In genomic region chr6:119521931-119522391, GRCm38 (mm10) we compare ENCODE assay signal across 11 mouse cellular contexts. TPM values are rescaled to one million over a fixed set of nuclear protein-coding genes. Genes with fewer than 3 reads are reported as not detected.
DNase-seq lines count a peak whose midpoint lies in the region; ATAC-seq and TF ChIP-seq lines count a peak whose summit lies in the region.
"Had no signal": no experiment of that assay in that cellular context is flagged by ENCODE, and none has a peak within 500 bp of the region (broad histone marks: within the 10 kb centered on the region; RNA-seq: fewer than 3 reads in every experiment).

No protein-coding gene starts in this region.

- no peak for TF ChIP-seq CTCF in intestine, postnatal 0 days (IDR thresholded peaks at IDR 0.05; ENCODE audit: low read depth)

- H3K4me3 ChIP-seq in hindbrain, embryonic 10.5 days: no peak overlapping the region
- no peak overlapping the region for H3K4me3 ChIP-seq in hindbrain, embryonic 14.5 days (replicated peaks; ENCODE audit: low read length)
- H3K4me3 ChIP-seq in intestine, postnatal 0 days (ENCODE audit: low read depth, low read length): no peak overlapping the region
- H3K4me3 ChIP-seq: heart, embryonic 13.5 days; lung, embryonic 15.5 days; neural tube, embryonic 12.5 days had no signal

- no peaks in the 10 kb centered on the region for H3K27me3 ChIP-seq in hindbrain, embryonic 10.5 days (ENCODE audit: insufficient read depth, poor library complexity, severe bottlenecking)
- no peaks in the 10 kb centered on the region for H3K27me3 ChIP-seq in hindbrain, embryonic 14.5 days (ENCODE audit: control insufficient read depth, insufficient read depth, low read length)
- H3K27me3 ChIP-seq in intestine, postnatal 0 days (replicated peaks; ENCODE audit: control insufficient read depth, insufficient read depth, low read length): no peaks in the 10 kb centered on the region
- H3K27me3 ChIP-seq: heart, embryonic 13.5 days; lung, embryonic 15.5 days; neural tube, embryonic 12.5 days had no signal

- H3K36me3 ChIP-seq in hindbrain, embryonic 10.5 days: no peaks in the 10 kb centered on the region
- H3K36me3 ChIP-seq in hindbrain, embryonic 14.5 days (replicated peaks; ENCODE audit: control insufficient read depth, insufficient read depth): no peaks in the 10 kb centered on the region
- no peaks in the 10 kb centered on the region for H3K36me3 ChIP-seq in intestine, postnatal 0 days (ENCODE audit: control insufficient read depth, insufficient read depth)
- H3K36me3 ChIP-seq: heart, embryonic 13.5 days; lung, embryonic 15.5 days; neural tube, embryonic 12.5 days had no signal

- no peak for ATAC-seq in hindbrain, embryonic 14.5 days (ENCODE audit: low FRiP score)
- ATAC-seq in CD4-positive, CD25-positive, alpha-beta regulatory T cell, adult 4 months: peak; percentile 77
- ATAC-seq in intestine, postnatal 0 days: no peak

- H3K9ac ChIP-seq in hindbrain, embryonic 14.5 days: no peak overlapping the region
- H3K9ac ChIP-seq in intestine, postnatal 0 days (ENCODE audit: low read depth, low read length): no peak overlapping the region
- H3K9ac ChIP-seq: heart, embryonic 13.5 days; lung, embryonic 15.5 days; neural tube, embryonic 12.5 days had no signal

- no peaks in the 10 kb centered on the region for H3K9me3 ChIP-seq in hindbrain, embryonic 10.5 days
- peaks cover 10% of the 10 kb centered on the region; the same call in 1 of the 2 replicates for H3K9me3 ChIP-seq in hindbrain, embryonic 14.5 days (ENCODE audit: control insufficient read depth, low read length)
- no peaks in the 10 kb centered on the region; the same call in 1 of the 2 replicates for H3K9me3 ChIP-seq in intestine, postnatal 0 days (ENCODE audit: control insufficient read depth)
- H3K9me3 ChIP-seq: heart, embryonic 13.5 days; lung, embryonic 15.5 days; neural tube, embryonic 12.5 days had no signal

- peak overlapping the region; percentile 62 for H3K27ac ChIP-seq in hindbrain, embryonic 10.5 days
- no peak overlapping the region for H3K27ac ChIP-seq in hindbrain, embryonic 14.5 days
- H3K27ac ChIP-seq in intestine, postnatal 0 days (ENCODE audit: low read depth, low read length): no peak overlapping the region
- H3K27ac ChIP-seq: heart, embryonic 13.5 days; lung, embryonic 15.5 days; neural tube, embryonic 12.5 days had no signal

- no peak overlapping the region for H3K4me2 ChIP-seq in hindbrain, embryonic 14.5 days (replicated peaks)
- no peak overlapping the region for H3K4me2 ChIP-seq in intestine, postnatal 0 days (replicated peaks; ENCODE audit: low read depth)
- H3K4me2 ChIP-seq: heart, embryonic 13.5 days; lung, embryonic 15.5 days; neural tube, embryonic 12.5 days had no signal

- no peak for DNase-seq in hindbrain, embryonic 10.5 days (ENCODE audit: low spot score)
- DNase-seq in hindbrain, embryonic 14.5 days (ENCODE audit: low spot score): no peak
- peak; percentile 19 to 61 for DNase-seq in frontal cortex, adult 2 months (ENCODE audit: extremely low spot score in 1 of 2, low spot score in 1 of 2)
- DNase-seq in right cerebral cortex, postnatal 4 days: peak; percentile 32
- DNase-seq in adrenal gland, postnatal 36 days: no peak
- DNase-seq in lung, postnatal 36 days: no peak

- H3K4me1 ChIP-seq in hindbrain, embryonic 10.5 days (replicated peaks): peaks cover 41% of the 10 kb centered on the region
- no peaks in the 10 kb centered on the region; the same call in 1 of the 2 replicates for H3K4me1 ChIP-seq in hindbrain, embryonic 14.5 days (replicated peaks; ENCODE audit: control insufficient read depth, insufficient read depth, low read length)
- no peaks in the 10 kb centered on the region for H3K4me1 ChIP-seq in intestine, postnatal 0 days (replicated peaks; ENCODE audit: control insufficient read depth, insufficient read depth, low read length)
- H3K4me1 ChIP-seq: lung, embryonic 15.5 days had no signal

- WGBS in hindbrain, embryonic 10.5 days: 51% methylated on average over 3 of the region's 3 CpGs
- whole genome bisulfite sequencing in hindbrain, embryonic 14.5 days: 29% methylated on average over 3 of the region's 3 CpGs
- WGBS in intestine, postnatal 0 days: 60% methylated on average over 3 of the region's 3 CpGs

RNA-seq across cellular contexts. Expression of gene Wnt5b, which starts 22.2 kb away (rescaled TPM):
- polyA plus RNA-seq in hindbrain, embryonic 10.5 days (2016; fragmentation: Nextera tagmentation; extraction: Ambion mirVana): 7.9 and 8.8 TPM in 2 replicates
- 6.3 and 6.6 TPM in 2 replicates for polyA plus RNA-seq in hindbrain, embryonic 14.5 days (2014; fragmentation: Nextera tagmentation; extraction: Ambion mirVana)
- polyA plus RNA-seq in CD4-positive, CD25-positive, alpha-beta regulatory T cell, adult 4 months (2017; shearing (Covaris generic)): under 1 TPM in 1 of 2 experiments, not detected in 1; 0.20 TPM
- polyA plus RNA-seq in frontal cortex, adult 2 months (2012; rRNA removed): 2.1 and 2.8 TPM in 2 replicates
- polyA plus RNA-seq in intestine, postnatal 0 days (2015; fragmentation: Nextera tagmentation; extraction: Ambion mirVana): 1.5 and 1.8 TPM in 2 replicates
- total RNA-seq in adrenal gland, postnatal 36 days (2021): 1 to 10 TPM; 1.4 to 2.7 TPM

RNA-seq across cellular contexts. Expression of gene Fbxl14, which starts 42.5 kb away (rescaled TPM):
- polyA plus RNA-seq in hindbrain, embryonic 10.5 days (2016; fragmentation: Nextera tagmentation; extraction: Ambion mirVana): 3.1 and 3.4 TPM in 2 replicates
- polyA plus RNA-seq in hindbrain, embryonic 14.5 days (2014; fragmentation: Nextera tagmentation; extraction: Ambion mirVana): 3.1 and 4.6 TPM in 2 replicates
- polyA plus RNA-seq in CD4-positive, CD25-positive, alpha-beta regulatory T cell, adult 4 months (2017; shearing (Covaris generic)): 10 to 100 TPM; 10.7 to 11.3 TPM
- polyA plus RNA-seq in frontal cortex, adult 2 months (2012; rRNA removed): 30.9 and 33.7 TPM in 2 replicates
- 4.0 and 4.4 TPM in 2 replicates for polyA plus RNA-seq in intestine, postnatal 0 days (2015; fragmentation: Nextera tagmentation; extraction: Ambion mirVana)
- 10 to 100 TPM; 31.9 to 36.0 TPM for total RNA-seq in adrenal gland, postnatal 36 days (2021)

Comparison
In these comparisons a context has a peak if more than half of its experiments do, and no peak if none do; other contexts are left out.
1. DNase-seq: peak in frontal cortex, adult 2 months (2 of 2) and right cerebral cortex, postnatal 4 days (single experiment); none in hindbrain, embryonic 10.5 days (single experiment), hindbrain, embryonic 14.5 days (single experiment), adrenal gland, postnatal 36 days (0 of 2) and lung, postnatal 36 days (single experiment).